Mouse (Mus musculus): ENCODE measurements at regions not wholly inside any gene's neighbourhood (a gene's known extent, or its start where the extent isn't known, plus 50 kb on each side); places are given as distances from the start of the nearest gene placed in this dataset.
A peak's percentile ranks its signal among the peaks of the same experiment; 100 is the strongest.
"Not testable (repeated sequence)": the region's sequence is repeated elsewhere in the genome, so short reads cannot be mapped to it uniquely, and the experiment has no call there.

DNA sequence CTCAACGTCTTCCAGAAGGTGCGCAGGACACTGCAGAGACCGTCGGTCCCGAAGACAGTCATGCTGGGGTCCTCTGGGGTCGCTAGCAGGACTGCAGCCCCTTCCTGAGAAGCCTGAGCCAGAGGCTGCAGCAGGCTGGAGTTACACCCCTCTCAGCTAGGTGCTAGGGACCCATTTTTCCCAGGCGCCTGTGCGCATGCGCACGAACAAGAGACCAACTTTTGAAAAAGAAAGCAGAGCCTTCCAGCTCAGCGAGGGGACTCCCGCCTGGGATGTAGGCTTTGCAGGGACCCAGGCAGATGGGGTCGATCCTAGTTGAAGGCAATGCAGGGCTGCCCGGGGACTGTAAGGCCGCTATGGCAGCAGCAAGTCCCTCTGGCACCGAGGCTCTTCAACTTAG, 104.7 kb upstream of the Atg7 start:
- not testable (repeated sequence) for DNase-seq (ENCODE audit: extremely low spot score)

DNA sequence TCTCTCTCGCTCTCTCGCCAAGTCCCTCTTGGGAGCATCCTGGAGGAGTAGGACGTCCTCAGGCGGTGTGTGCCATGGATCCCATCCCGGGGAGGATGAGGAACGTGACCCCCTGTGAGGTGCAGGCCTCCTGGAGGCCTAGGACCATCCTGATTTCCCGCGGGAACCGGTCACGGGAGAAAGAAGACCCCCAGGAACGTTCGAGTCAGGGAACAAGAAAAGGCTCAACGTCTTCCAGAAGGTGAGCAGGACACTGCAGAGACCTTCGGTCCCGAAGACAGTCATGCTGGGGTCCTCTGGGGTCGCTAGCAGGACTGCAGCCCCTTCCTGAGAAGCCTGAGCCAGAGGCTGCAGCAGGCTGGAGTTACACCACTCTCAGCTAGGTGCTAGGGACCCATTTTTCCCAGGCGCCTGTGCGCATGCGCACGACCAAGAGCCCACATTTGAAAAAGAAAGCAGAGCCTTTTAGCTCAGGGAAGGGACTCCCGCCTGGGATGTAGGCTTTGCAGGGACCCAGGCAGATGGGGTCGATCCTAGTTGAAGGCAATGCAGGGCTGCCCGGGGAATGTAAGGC, 92.7 kb upstream of the Atg7 start:
- DNase-seq (ENCODE audit: extremely low spot score), result peak; percentile 1

DNA sequence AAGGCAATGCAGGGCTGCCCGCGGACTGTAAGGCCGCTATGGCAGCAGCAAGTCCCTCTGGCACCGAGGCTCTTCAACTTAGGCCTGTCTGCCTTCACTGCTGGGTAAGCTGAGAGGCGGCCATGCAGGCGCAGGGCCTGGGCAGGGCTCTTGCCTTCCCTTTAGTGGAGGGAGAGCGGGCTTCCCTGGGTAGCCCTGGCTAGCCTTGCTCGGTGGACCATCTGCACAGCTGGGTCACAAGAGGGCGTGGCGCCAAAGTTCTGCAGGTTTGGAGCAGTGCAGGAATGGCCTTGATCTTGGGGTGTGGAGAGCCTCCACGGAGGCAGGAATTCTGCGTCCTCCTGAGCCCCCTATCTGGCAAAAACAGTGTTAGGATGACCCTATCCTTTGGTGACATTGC, 89.8 kb upstream of the Atg7 start:
- not testable (repeated sequence) for DNase-seq (ENCODE audit: extremely low spot score)

DNA sequence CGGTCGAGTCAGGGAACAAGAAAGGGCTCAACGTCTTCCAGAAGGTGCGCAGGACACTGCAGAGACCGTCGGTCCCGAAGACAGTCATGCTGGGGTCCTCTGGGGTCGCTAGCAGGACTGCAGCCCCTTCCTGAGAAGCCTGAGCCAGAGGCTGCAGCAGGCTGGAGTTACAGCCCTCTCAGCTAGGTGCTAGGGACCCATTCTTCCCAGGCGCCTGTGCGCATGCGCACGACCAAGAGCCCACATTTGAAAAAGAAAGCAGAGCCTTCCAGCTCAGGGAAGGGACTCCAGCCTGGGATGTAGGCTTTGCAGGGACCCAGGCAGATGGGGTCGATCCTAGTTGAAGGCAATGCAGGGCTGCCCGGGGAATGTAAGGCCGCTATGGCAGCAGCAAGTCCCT, 87.7 kb upstream of the Atg7 start:
- DNase-seq (ENCODE audit: extremely low spot score), result peak; percentile 38

DNA sequence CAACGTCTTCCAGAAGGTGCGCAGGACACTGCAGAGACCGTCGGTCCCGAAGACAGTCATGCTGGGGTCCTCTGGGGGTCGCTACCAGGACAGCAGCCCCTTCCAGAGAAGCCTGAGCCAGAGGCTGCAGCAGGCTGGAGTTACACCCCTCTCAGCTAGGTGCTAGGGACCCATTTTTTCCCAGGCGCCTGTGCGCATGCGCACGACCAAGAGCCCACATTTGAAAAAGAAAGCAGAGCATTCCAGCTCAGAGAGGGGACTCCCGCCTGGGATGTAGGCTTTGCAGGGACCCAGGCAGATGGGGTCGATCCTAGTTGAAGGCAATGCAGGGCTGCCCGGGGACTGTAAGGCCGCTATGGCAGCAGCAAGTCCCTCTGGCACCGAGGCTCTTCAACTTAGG, 65.6 kb upstream of the Atg7 start:
- DNase-seq (ENCODE audit: extremely low spot score), result peak; percentile 61
